Mouse (Mus musculus) lung, postnatal 4 days (tissue): ENCODE results near the gene Tulp1.

Source experiments
- DNase-seq, 2 experiments: peaks; one replicate each; pipeline ENCODE4 v3.0.0; 2021

The Tulp1 gene

GRCm38 (mm10) chr17:28312232-28313211, 52.5 kb downstream of the Tulp1 start:
- DNase-seq, result peak in 1 of 2 experiments; percentile 59

- DNase-seq, result no peak
Observed at GRCm38 (mm10) chr17:28311366-28312132, 53.5 kb downstream of the Tulp1 start.

GRCm38 (mm10) chr17:28310831-28311230, 54.2 kb downstream of the Tulp1 start:
- DNase-seq, result no peak

GRCm38 (mm10) chr17:28308297-28309195, 56.5 kb downstream of the Tulp1 start:
- peak; percentile 73 to 91 for DNase-seq

- DNase-seq, result no peak
Observed at GRCm38 (mm10) chr17:28305172-28305571, 59.9 kb downstream of the Tulp1 start.
